Mouse (Mus musculus): ENCODE results near the gene Yrdc. TPM values are rescaled to one million over a fixed set of nuclear protein-coding genes. Genes with fewer than 3 reads are reported as not detected.

Gene Yrdc
- 10 to 100 TPM; 30.5 to 41.1 (median 38.8) TPM for total RNA-seq (2022)

GRCm38 (mm10) chr4:124850261-124850913 lies at the start of gene Yrdc:
Yrdc (plus strand) TSS chr4:124850679.
- peak; percentile 82 to 93 for DNase-seq (ENCODE audit: low spot score in 2 of 2)

- peak; percentile 68 to 73 for DNase-seq (ENCODE audit: low spot score in 2 of 2)
Measured at GRCm38 (mm10) chr4:124801552-124802308, 48.7 kb upstream of the Yrdc start, which contains the start of gene Mtf1. Mtf1 (plus strand) TSS chr4:124802104.

GRCm38 (mm10) chr4:124802309-124803260 lies 47.9 kb upstream of the Yrdc start:
- DNase-seq (ENCODE audit: low spot score in 2 of 2): peak; percentile 84 to 95

GRCm38 (mm10) chr4:124803406-124803805 lies 47.1 kb upstream of the Yrdc start:
- DNase-seq (ENCODE audit: low spot score in 2 of 2): no peak

GRCm38 (mm10) chr4:124808511-124808910 lies 42.0 kb upstream of the Yrdc start:
- no peak for DNase-seq (ENCODE audit: low spot score in 2 of 2)

- no peak for DNase-seq (ENCODE audit: low spot score in 2 of 2)
Measured at GRCm38 (mm10) chr4:124809136-124809883, 41.2 kb upstream of the Yrdc start.

GRCm38 (mm10) chr4:124810056-124810455 lies 40.4 kb upstream of the Yrdc start:
- DNase-seq (ENCODE audit: low spot score in 2 of 2): no peak

- peak; percentile 27 to 74 for DNase-seq (ENCODE audit: low spot score in 2 of 2)
Measured at GRCm38 (mm10) chr4:124811347-124811975, 39.0 kb upstream of the Yrdc start.

- no peak for DNase-seq (ENCODE audit: low spot score in 2 of 2)
Measured at GRCm38 (mm10) chr4:124815901-124816300, 34.6 kb upstream of the Yrdc start.

GRCm38 (mm10) chr4:124817803-124818202 lies 32.7 kb upstream of the Yrdc start:
- peak in 1 of 2 experiments; percentile 22 for DNase-seq (ENCODE audit: low spot score in 2 of 2)

GRCm38 (mm10) chr4:124818832-124819231 lies 31.6 kb upstream of the Yrdc start:
- DNase-seq (ENCODE audit: low spot score in 2 of 2): no peak

- DNase-seq (ENCODE audit: low spot score in 2 of 2): no peak
Measured at GRCm38 (mm10) chr4:124824967-124825366, 25.5 kb upstream of the Yrdc start.

GRCm38 (mm10) chr4:124825371-124825965 lies 25.0 kb upstream of the Yrdc start:
- DNase-seq (ENCODE audit: low spot score in 2 of 2): no peak

- DNase-seq (ENCODE audit: low spot score in 2 of 2): no peak
Measured at GRCm38 (mm10) chr4:124829671-124830070, 20.8 kb upstream of the Yrdc start.

- DNase-seq (ENCODE audit: low spot score in 2 of 2): no peak
Measured at GRCm38 (mm10) chr4:124832796-124833195, 17.7 kb upstream of the Yrdc start.

GRCm38 (mm10) chr4:124838035-124838700 lies 12.3 kb upstream of the Yrdc start:
- DNase-seq (ENCODE audit: low spot score in 2 of 2): no peak

GRCm38 (mm10) chr4:124840998-124841397 lies 9.5 kb upstream of the Yrdc start:
- DNase-seq (ENCODE audit: low spot score in 2 of 2): no peak

GRCm38 (mm10) chr4:124843493-124843892 lies 7.0 kb upstream of the Yrdc start:
- no peak for DNase-seq (ENCODE audit: low spot score in 2 of 2)

- peak; percentile 71 to 87 for DNase-seq (ENCODE audit: low spot score in 2 of 2)
Measured at GRCm38 (mm10) chr4:124847573-124847972, 2.9 kb upstream of the Yrdc start.

All from left cerebral cortex, adult 8-10 months (tissue).